Mouse (Mus musculus) MEL (cell line): ENCODE results near the gene Filip1l. TPM values are rescaled to one million over a fixed set of nuclear protein-coding genes. Genes with fewer than 3 reads are reported as not detected.

ENCODE experiments used
- DNase-seq: peaks from one replicate; pipeline ENCODE4 v3.0.0; 2011; ENCODE audit warnings: low read depth, low spot score
- H3K27ac ChIP-seq: 2 replicates; pipeline ENCODE4 v1.5.1; 2012; ENCODE audit warnings: low read depth, mild to moderate bottlenecking, control low read depth, low read length, moderate library complexity; ENCODE audit not compliant: control insufficient read depth
- H3K27me3 ChIP-seq, 2 experiments: fragments of 150-350 bp in 1 of 2; sonication (generic) in 1 of 2; 2 replicates each; pipeline ENCODE4 v1.6.1; 2012; ENCODE audit warnings: low read length in 2 of 2, mild to moderate bottlenecking in 2 of 2, improper control_type of control experiment in 1 of 2, moderate library complexity in 1 of 2; ENCODE audit not compliant: insufficient read depth in 2 of 2, control insufficient read depth in 1 of 2
- H3K36me3 ChIP-seq, 2 experiments: 2 replicates each; pipeline ENCODE4 v1.6.1; 2012 to 2014; ENCODE audit warnings: low read length in 2 of 2, improper control_type of control experiment in 1 of 2, inconsistent platforms in 1 of 2, mild to moderate bottlenecking in 1 of 2; ENCODE audit not compliant: insufficient read depth in 2 of 2, control insufficient read depth in 1 of 2
- H3K4me1 ChIP-seq, 2 experiments: fragments of 150-350 bp in 1 of 2; sonication (generic) in 1 of 2; 2 replicates each; pipeline ENCODE4 v1.6.1; 2012; ENCODE audit warnings: low read length in 2 of 2, improper control_type of control experiment in 1 of 2, mild to moderate bottlenecking in 1 of 2; ENCODE audit not compliant: insufficient read depth in 2 of 2, control insufficient read depth in 1 of 2
- H3K4me3 ChIP-seq, 2 experiments: fragments of 150-350 bp in 1 of 2; sonication (generic) in 1 of 2; 2 replicates each; pipeline ENCODE4 v1.5.1; 2012; ENCODE audit warnings: low read depth in 2 of 2, low read length in 2 of 2, mild to moderate bottlenecking in 2 of 2, moderate library complexity in 2 of 2, control low read depth in 1 of 2, improper control_type of control experiment in 1 of 2; ENCODE audit not compliant: control insufficient read depth in 1 of 2, insufficient read depth in 1 of 2
- H3K79me2 ChIP-seq: 2 replicates; pipeline ENCODE4 v1.6.1; 2012; ENCODE audit warnings: mild to moderate bottlenecking, low read length, moderate library complexity; ENCODE audit not compliant: control insufficient read depth, poor library complexity, insufficient read depth
- H3K9ac ChIP-seq: 2 replicates; pipeline ENCODE4 v1.6.1; 2012; ENCODE audit warnings: low read depth, mild to moderate bottlenecking, control low read depth, low read length, moderate library complexity; ENCODE audit not compliant: control insufficient read depth, poor library complexity, severe bottlenecking
- H3K9me3 ChIP-seq: fragments of 150-350 bp; sonication (generic); replicated peaks from 2 replicates; pipeline ENCODE4 v1.6.1; 2012; ENCODE audit warnings: mild to moderate bottlenecking, low read length, improper control_type of control experiment, moderate library complexity; ENCODE audit not compliant: insufficient read depth
- CHD1 ChIP-seq: IDR thresholded peaks from 2 replicates; pipeline ENCODE4 v1.6.1; 2012; ENCODE audit warnings: low read depth, mild to moderate bottlenecking, inconsistent platforms, low read length, improper control_type of control experiment
- ELF1 ChIP-seq: IDR thresholded peaks from 2 replicates; pipeline ENCODE4 v1.6.1; 2014; ENCODE audit warnings: low read depth, mild to moderate bottlenecking, inconsistent platforms, low read length, improper control_type of control experiment, moderate library complexity
- ETS1 ChIP-seq: IDR thresholded peaks from 2 replicates; pipeline ENCODE4 v1.6.1; 2012; ENCODE audit warnings: low read depth, mild to moderate bottlenecking, inconsistent platforms, low read length, improper control_type of control experiment, moderate library complexity
- GABPA ChIP-seq: IDR thresholded peaks from 2 replicates; pipeline ENCODE4 v1.6.1; 2012; ENCODE audit warnings: low read depth, mild to moderate bottlenecking, inconsistent platforms, low read length, improper control_type of control experiment, moderate library complexity
- HCFC1 ChIP-seq: IDR thresholded peaks from 2 replicates; pipeline ENCODE4 v1.6.1; 2012; ENCODE audit warnings: low read depth, mild to moderate bottlenecking, inconsistent platforms, low read length, improper control_type of control experiment, moderate library complexity
- JUND ChIP-seq: IDR thresholded peaks from 2 replicates; pipeline ENCODE4 v1.6.1; 2011; ENCODE audit warnings: low read depth, mild to moderate bottlenecking, improper control_type of control experiment, low read length
- KAT2A ChIP-seq: conservative IDR thresholded peaks from 2 replicates; pipeline ENCODE4 v1.6.1; 2012; ENCODE audit warnings: low read depth, low read length, improper control_type of control experiment, inconsistent platforms
- MAFK ChIP-seq: IDR thresholded peaks from 2 replicates; pipeline ENCODE4 v1.6.1; 2011; ENCODE audit warnings: low read depth, mild to moderate bottlenecking, low read length, improper control_type of control experiment, borderline replicate concordance
- MYC ChIP-seq: IDR thresholded peaks from 2 replicates; pipeline ENCODE4 v1.6.1; 2011; ENCODE audit warnings: low read depth, mild to moderate bottlenecking, low read length, improper control_type of control experiment, moderate library complexity
- POLR2A ChIP-seq, 2 experiments: IDR thresholded peaks; 2 replicates each; pipeline ENCODE4 v1.6.1; 2011 to 2012; ENCODE audit warnings: low read length in 2 of 2, mild to moderate bottlenecking in 2 of 2, control low read depth in 1 of 2, improper control_type of control experiment in 1 of 2, low read depth in 1 of 2, moderate library complexity in 1 of 2; ENCODE audit not compliant: control insufficient read depth in 1 of 2, insufficient read depth in 1 of 2, poor library complexity in 1 of 2
- POLR2AphosphoS5 ChIP-seq: IDR thresholded peaks from 2 replicates; pipeline ENCODE4 v1.6.1; 2012; ENCODE audit warnings: low read depth, borderline replicate concordance, mild to moderate bottlenecking, inconsistent platforms, low read length, moderate library complexity, mixed read lengths
- RAD21 ChIP-seq: IDR thresholded peaks from 2 replicates; pipeline ENCODE4 v1.6.1; 2011; ENCODE audit warnings: mild to moderate bottlenecking, low read depth, low read length, improper control_type of control experiment
- RCOR1 ChIP-seq: IDR thresholded peaks from 2 replicates; pipeline ENCODE4 v1.6.1; 2012; ENCODE audit warnings: low read depth, mild to moderate bottlenecking, inconsistent platforms, low read length, improper control_type of control experiment
- SMC3 ChIP-seq: IDR thresholded peaks from 2 replicates; pipeline ENCODE4 v1.6.1; 2011; ENCODE audit warnings: low read depth, low read length, improper control_type of control experiment
- ZKSCAN1 ChIP-seq: IDR thresholded peaks from 2 replicates; pipeline ENCODE4 v1.6.1; 2012; ENCODE audit warnings: low read depth, mild to moderate bottlenecking, inconsistent platforms, low read length, improper control_type of control experiment, moderate library complexity
- ZMIZ1 ChIP-seq: IDR thresholded peaks from 2 replicates; pipeline ENCODE4 v1.6.1; 2012; ENCODE audit warnings: low read depth, mild to moderate bottlenecking, inconsistent platforms, low read length, improper control_type of control experiment, moderate library complexity
- polyA plus RNA-seq, 2 experiments: library from polyadenylated mRNA; stranded (reverse) in 1 of 2; unstranded in 1 of 2; fragments of >175 nt in 1 of 2; fragments of >200 nt in 1 of 2; gene quantifications; 2 replicates each; pipeline versions ENCODE4 v1.2.1 to v1.2.4; 2012; ENCODE audit warnings: low replicate concordance in 2 of 2, low read depth in 1 of 2; ENCODE audit not compliant: insufficient read length in 2 of 2, insufficient read depth in 1 of 2, missing spikeins in 1 of 2
- total RNA-seq: library from RNA; depleted of rRNA; stranded (reverse); fragments of 300-350 nt; gene quantifications from 2 replicates; pipeline ENCODE4 v1.2.3, GENCODE M21; 2012

The Filip1l gene
- total and polyA plus RNA-seq, 3 experiments: 0.27 to 1.8 TPM; not detected in 1

- TF ChIP-seq ZMIZ1: no peak
- no peak for TF ChIP-seq MAFK
- no peak for TF ChIP-seq ETS1
- no peak for TF ChIP-seq ZKSCAN1
- no peak for TF ChIP-seq KAT2A
- TF ChIP-seq RAD21: no peak
- no peak for TF ChIP-seq ELF1
- TF ChIP-seq CHD1: no peak
- no peak for TF ChIP-seq POLR2AphosphoS5
- TF ChIP-seq JUND: no peak
- no peak for TF ChIP-seq MYC
- no peak for TF ChIP-seq GABPA
- TF ChIP-seq HCFC1: no peak
- TF ChIP-seq, all 39 proteins: peak for 0
- Histone ChIP-seq H3K79me2 (no peaks in the 10 kb centered on the region), H3K9ac (no peak overlapping the region), H3K36me3 (peaks cover 0 to 4% of the 10 kb centered on the region in 2 experiments; a peak in 2 of 4 replicates), H3K9me3 (no peaks in the 10 kb centered on the region), H3K27me3 (no peaks in the 10 kb centered on the region), H3K4me3 (no peak overlapping the region), H3K27ac (no peak overlapping the region), H3K4me1 (no peaks in the 10 kb centered on the region; a peak in 1 of 4 replicates)
- no peak for DNase-seq
These were observed 86.3 kb downstream of the Filip1l start for GRCm38 (mm10) chr16:57439206-57439605.

- Histone ChIP-seq H3K4me1 (no peaks in the 10 kb centered on the region; a peak in 1 of 4 replicates), H3K79me2 (no peaks in the 10 kb centered on the region), H3K4me3 (no peak overlapping the region), H3K9me3 (no peaks in the 10 kb centered on the region), H3K9ac (no peak overlapping the region), H3K27ac (no peak overlapping the region), H3K27me3 (no peaks in the 10 kb centered on the region), H3K36me3 (peaks cover 0 to 4% of the 10 kb centered on the region in 2 experiments; a peak in 2 of 4 replicates)
- no peak for DNase-seq
- TF ChIP-seq RCOR1: no peak
- TF ChIP-seq RAD21: no peak
- no peak for TF ChIP-seq MAFK
- TF ChIP-seq POLR2A (IDR thresholded peaks at IDR 0.05; ENCODE audit: control insufficient read depth in 1 of 2, insufficient read depth in 1 of 2, low read depth in 1 of 2, low read length in 2 of 2, poor library complexity in 1 of 2): no peak
- no peak for TF ChIP-seq SMC3
These were observed 88.0 kb downstream of the Filip1l start for GRCm38 (mm10) chr16:57440706-57441437.
